Mouse (Mus musculus): ENCODE results near the gene Ahnak.
"Not testable (repeated sequence)": the region's sequence is repeated elsewhere in the genome, so short reads cannot be mapped to it uniquely, and the experiment has no call there.

Gene Ahnak

DNA sequence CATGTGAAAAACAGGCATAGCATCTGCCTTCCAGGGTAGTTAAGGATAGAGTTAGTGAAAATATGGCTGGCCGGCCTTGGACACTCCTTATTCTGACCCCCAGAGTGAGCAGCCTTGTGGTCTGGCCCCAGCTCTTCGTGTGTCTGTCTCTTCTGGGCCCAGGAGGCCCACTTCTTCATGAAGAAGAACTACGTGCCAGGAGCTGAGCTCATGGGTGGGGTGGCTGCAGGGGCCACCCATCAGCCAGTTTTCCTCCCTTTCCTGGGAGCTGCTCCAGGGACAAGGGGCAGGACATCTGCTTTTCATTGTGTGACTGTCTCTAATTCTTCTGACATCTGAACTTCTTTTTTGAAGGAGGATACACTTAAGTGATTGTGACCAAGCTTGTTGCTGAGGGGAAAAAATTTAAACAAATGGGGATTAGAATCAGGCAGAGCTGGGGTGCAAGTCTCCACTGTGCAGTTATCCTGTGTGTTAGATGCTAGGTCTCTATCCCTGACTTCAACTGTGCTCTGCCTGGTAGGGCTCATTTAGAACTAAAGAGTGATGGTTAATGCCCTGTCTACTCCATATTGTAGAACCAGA, 116.1 kb downstream of the Ahnak start:
- DNase-seq, result no peak

DNA sequence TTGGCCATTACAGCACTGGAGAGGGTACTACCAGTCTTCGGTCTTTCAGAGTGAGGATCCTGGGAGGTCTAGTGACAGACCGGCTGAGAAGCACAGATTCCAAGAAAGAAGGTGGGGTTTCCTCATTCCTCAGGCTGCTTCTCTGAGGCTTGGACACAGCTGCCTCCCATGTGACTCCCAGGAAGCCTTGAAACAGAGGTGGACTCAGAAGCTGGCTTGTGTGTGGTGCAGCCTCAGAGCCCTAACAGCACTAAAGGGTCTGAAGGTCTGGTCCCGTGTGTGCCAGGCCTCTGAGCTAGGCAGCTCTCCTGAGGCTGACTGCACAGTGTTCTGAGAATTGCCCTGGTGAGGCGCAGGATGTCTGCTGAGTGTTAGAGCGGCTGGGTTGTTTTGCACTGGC, 117.0 kb downstream of the Ahnak start:
- no peak for DNase-seq

DNA sequence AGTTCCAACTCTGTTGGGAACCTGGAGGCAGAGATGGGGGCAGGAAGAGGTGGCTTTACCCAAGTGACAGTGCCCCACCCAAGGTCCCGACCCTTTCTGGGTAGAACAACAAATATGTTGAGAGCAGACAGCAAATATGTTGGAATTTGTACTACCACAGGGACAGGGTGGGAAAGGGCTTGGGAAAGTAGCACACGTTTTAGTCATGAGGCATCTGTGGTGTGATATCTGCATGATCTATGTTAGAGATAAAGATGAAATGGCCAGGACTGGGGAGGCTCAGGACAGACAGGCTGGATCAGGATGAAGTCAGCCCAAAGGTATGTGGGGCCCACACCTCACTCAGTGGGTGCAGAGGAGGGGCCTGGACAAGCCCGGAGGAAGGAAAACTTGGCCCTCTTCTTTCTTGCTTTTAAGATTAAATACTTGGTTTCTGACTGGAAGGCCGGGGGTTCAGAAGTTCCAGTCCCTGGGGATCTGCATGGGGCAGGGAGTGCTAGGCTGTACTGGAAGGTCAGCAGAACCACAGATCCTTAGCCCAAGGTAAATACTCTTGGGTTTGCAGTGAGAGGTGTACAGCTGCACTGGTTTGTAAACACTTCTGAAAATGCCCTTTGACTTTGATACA, 117.8 kb downstream of the Ahnak start:
- no peak for DNase-seq

DNA sequence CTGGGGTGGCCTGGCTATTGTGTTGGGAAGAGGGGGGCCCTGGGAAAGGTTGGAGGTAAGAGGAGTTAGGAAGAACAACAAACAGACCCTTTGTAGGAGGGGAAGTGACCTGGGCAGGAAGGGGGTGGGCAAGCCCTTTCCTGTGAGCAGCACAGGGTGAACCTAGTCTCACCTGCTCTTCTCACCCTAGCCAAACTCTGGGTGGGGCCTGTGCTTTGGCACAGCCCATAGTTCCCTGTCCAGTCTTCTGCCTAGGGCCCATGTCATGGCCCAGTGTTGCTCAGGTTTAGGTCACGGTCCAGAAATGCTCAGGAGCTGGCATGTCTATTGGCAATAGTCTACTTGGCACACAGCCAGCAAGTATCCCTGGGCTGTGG, 118.3 kb downstream of the Ahnak start:
- no peak for DNase-seq

DNA sequence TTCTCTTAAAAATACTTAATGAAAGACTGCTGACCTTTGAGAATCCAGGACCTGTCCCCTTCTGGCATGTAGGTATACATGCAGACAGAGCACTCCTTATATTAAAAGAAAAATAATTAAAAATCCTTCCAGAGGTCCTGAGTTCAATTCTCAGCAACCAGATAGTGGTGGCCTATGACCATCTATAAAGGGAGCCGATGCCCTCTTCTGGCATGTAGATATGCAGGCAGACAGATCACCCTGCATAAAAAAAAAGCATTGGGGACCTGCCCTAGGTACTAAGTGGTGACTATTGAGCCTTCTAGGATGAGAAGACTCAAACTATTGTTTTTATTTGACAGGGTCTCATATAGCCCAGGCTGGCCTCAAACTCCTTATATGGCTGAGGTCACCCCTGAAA, 119.5 kb downstream of the Ahnak start:
- DNase-seq, result no peak

DNA sequence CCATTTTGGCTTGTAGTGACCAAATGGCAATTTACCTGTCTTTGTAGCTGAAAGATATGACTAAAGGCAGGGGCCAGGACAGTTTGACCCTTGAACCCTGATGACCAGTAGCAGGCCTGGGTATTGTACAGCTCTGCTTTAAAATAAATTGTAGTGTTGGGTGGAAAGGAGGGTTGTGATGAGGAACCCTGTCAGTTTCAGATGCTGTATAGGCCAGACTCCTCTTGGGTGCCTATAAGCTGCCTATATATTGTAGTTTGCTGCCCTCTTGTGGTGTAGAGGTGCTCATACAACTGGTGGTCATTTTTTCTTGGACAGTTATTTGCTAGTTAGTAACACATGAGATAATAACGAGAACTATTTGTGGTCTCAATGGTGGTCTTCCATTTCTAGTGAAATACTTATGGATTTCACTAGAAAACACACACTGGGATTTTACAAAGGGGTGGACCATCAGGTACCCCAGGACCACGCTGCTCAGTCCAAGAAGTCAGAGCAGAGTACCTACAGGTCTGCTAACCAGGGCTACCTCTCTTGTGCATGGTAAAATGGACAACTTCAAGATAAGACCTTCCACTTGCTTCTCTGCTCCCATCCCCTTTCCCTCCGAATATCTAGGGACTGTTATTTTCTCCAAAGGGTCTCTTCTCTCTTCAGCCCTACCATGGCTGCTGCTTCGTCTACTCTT, 121.2 kb downstream of the Ahnak start:
- peak; percentile 43 for DNase-seq

DNA sequence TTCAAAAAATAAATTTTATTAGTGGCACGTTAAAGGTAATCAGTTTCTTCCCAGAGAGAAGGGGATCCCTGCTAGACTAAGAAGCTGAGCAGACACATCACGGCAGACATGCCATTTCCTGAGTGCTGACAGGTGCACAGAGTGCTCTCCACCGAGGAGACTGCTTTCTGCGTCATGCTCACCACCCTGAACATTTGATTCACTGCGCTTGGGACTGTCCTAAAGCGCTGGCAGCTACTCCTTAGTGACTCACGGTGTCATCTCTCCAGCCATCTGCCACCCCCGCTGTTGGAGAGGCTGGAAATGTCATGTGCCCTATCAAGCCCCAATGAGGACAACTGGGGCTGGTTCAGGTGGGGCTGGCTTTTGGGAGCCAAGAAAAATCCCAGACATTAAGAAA, 123.0 kb downstream of the Ahnak start:
- no peak for DNase-seq

DNA sequence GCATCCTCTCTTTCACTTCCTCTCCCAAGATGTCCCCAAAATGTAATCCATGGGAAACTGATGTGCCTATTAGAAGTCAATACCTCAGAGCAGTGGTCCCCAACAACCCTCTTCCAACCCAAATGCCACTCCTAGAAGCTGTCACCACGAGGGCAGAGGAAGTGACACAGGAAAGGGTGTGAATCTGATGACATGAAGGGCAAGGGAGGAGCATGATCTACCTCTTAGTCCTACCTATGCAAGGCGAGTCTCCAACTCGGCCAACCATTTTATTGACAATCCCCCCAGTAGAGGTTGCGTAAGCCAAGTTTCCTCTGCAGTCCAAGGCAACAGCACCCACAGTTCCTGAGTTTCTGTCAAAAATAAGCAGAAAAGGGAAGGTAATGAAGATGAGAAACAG, 127.2 kb downstream of the Ahnak start:
- no peak for DNase-seq

DNA sequence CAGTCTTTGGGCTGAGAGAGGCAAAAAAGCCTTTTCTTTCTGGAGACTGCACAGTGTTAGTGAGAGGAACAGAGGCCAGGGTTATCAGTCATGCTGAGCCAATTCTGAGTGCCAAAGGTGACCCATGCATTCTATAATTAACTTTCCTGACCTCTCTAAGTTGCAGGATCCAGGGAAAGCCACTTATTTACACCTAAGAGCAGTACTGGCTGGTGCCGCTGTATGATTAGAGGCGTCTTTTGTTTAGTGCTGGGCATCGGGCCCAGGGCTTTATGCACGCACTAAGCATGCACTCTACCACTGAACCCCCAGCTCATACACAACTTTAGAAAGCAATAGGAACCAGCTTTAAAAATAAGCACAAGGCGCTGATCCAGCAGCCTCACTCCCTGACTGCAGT, 128.2 kb downstream of the Ahnak start:
- DNase-seq, result no peak

DNA sequence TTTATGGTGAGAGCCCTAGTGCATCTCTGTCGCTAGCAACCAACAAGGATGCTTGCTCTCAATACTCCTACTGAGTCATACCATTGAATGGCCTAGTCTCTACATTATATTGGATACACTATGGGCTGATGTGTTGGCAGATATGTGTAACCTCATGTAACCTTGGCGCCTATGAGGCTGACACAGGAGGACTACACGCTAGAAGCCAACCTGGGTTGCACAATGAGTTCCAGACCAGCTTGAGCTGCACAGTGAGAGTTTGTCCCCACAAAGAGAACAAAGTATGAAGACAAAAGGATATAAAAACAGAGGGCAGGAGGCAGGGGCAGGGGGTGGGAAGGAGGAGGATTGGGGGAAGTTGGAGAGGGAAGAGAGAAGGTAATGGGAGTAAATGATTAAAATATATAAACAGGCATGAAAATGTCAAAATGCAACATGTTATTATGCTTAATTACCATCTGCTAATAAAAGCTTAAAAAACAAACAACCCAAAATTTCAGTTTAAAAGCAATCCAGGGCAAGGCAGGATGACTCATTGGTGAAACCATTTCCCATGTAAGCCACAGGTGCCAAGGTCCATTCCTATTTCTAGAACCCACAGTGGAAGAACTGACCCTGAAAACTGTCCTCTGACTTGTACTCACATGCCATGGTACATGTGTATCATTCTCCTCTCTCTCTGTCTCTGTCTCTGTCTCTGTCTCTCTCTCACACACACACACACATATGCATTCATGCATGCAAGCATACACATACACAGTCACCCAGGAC, 130.8 kb downstream of the Ahnak start:
- DNase-seq, result no peak

DNA sequence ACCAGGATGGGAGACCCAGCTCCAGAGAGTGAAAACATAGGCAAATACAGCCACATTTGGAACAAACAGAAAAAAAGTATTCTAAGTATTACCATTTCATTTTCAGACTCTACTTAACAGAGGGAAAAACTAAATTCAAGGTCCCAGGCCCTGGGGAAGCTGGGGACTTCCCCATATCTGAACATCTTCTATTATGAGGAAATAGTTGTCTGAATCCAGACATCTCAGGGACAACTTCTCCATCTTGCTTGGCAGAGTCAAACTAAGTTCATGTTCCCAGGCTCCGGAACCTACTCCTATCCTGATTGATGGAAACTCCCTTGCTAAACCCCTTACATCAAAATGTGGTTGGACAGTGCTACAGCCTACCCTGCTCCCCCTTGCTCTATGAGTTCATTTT, 133.3 kb downstream of the Ahnak start:
- no peak for DNase-seq

DNA sequence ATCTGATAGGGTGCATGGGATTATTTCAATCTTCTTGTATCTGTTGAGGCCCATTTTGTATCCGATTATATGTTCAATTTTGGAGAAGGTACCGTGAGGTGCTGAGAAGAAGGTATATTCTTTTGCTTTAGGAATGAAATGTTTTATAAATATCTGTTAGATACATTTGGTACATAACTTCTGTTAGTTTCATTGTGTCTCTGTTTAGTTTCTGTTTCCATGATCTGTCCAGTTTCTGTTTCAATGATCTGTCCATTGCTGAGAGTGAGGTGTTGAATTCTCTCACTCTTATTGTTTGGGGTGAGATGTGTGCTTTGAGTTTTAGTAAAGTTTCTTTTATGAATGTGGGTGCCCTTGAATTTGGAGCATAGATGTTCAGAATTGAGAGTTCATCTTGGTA, 134.9 kb downstream of the Ahnak start:
- DNase-seq, result not testable (repeated sequence)
